10 mouse cellular contexts compared by ENCODE assay signal in the genomic region with DNA sequence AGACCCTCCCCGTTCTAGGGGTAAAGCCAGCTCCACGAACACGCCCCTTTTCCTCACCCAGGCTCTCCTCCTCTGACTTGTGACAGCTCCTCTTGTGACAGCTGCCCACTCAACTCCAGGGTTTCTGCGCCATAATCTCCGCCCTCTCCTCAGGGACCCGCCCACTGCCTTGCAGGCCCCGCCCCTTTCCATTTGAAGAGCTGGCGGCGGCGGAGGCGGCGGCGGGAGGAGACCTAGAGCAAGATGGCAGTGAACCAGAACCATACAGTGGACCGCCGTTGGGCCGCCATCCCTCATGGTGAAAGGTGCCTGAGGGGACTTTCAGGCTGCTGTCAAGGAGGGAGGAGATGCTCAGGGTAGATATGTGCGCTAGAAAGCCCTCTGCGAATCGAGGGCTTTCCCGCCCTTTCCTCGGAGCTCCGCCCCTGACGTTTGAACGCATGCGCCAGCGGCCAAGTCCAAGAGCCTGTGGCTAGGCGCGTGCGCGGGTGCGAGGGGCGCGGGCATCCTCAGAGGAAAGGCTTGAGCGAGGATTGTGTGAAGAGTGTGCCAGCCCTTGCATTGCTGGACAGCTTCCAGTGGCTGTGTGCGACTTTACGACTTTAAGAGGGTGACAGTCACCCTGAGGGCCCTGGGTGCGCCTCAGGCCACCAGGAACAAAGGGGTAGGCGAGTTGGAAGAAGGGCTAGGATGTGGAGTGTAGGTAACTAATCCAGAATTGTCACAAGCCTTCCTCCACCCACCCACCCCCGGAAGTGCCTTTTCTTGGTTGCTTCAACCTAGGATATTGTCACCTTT. TPM values are rescaled to one million over a fixed set of nuclear protein-coding genes. Genes with fewer than 3 reads are reported as not detected.
DNase-seq lines count a peak whose midpoint lies in the region; ATAC-seq and TF ChIP-seq lines count a peak whose summit lies in the region.
"Had no signal": no experiment of that assay in that cellular context is flagged by ENCODE, and none has a peak within 500 bp of the region (broad histone marks: within the 10 kb centered on the region; RNA-seq: fewer than 3 reads in every experiment).

A gene (plus strand): TSS at position 191 of the 798 bp plus-strand sequence.

- H3K9ac ChIP-seq in intestine, embryonic 14.5 days (ENCODE audit: low read length): no peak within 1 kb of the TSS
- no peak within 1 kb of the TSS for H3K9ac ChIP-seq in intestine, postnatal 0 days (ENCODE audit: low read depth, low read length)
- no peak within 1 kb of the TSS for H3K9ac ChIP-seq in neural tube, embryonic 12.5 days
- H3K9ac ChIP-seq: embryonic facial prominence, embryonic 12.5 days had no signal

- no peak for DNase-seq in intestine, embryonic 14.5 days (ENCODE audit: low spot score)
- DNase-seq in brain, embryonic 14.5 days (ENCODE audit: low read depth): peak; percentile 2
- peak; percentile 9 for DNase-seq in kidney, postnatal 14 days
- no peak for DNase-seq in spleen, postnatal 14 days (ENCODE audit: low spot score in 2 of 2)
- DNase-seq in left cerebral cortex, postnatal 25 days (ENCODE audit: low spot score in 2 of 2): no peak
- no peak for DNase-seq in gastrocnemius, adult 8-10 months (ENCODE audit: low spot score in 2 of 2)

- no peaks in the 10 kb centered on the region for H3K9me3 ChIP-seq in intestine, embryonic 14.5 days (ENCODE audit: control insufficient read depth, low read length)
- no peaks in the 10 kb centered on the region for H3K9me3 ChIP-seq in intestine, postnatal 0 days (ENCODE audit: control insufficient read depth)
- no peaks in the 10 kb centered on the region for H3K9me3 ChIP-seq in neural tube, embryonic 12.5 days
- H3K9me3 ChIP-seq: embryonic facial prominence, embryonic 12.5 days had no signal

- ATAC-seq in intestine, embryonic 14.5 days (replicated peaks; ENCODE audit: low FRiP score, low TSS enrichment, low read depth): no peak
- no peak for ATAC-seq in intestine, postnatal 0 days
- ATAC-seq in neural tube, embryonic 12.5 days (ENCODE audit: low FRiP score, low read depth): no peak

- WGBS in intestine, embryonic 14.5 days: 54% methylated on average over 39 of the region's 39 CpGs
- WGBS in intestine, postnatal 0 days: 57% methylated on average over 39 of the region's 39 CpGs
- 58% methylated on average over 39 of the region's 39 CpGs for WGBS in neural tube, embryonic 12.5 days

- intact Hi-C loops in left cerebral cortex, postnatal 25 days (cut with DNase I): loop anchor here (10.0 kb wide), 1 partner anchor 116 kb away; no protein-coding TSS in a partner anchor

- no peaks in the 10 kb centered on the region for H3K36me3 ChIP-seq in intestine, embryonic 14.5 days (ENCODE audit: control insufficient read depth, insufficient read depth, low read length)
- no peaks in the 10 kb centered on the region for H3K36me3 ChIP-seq in intestine, postnatal 0 days (ENCODE audit: control insufficient read depth, insufficient read depth)
- no peaks in the 10 kb centered on the region for H3K36me3 ChIP-seq in neural tube, embryonic 12.5 days
- H3K36me3 ChIP-seq: embryonic facial prominence, embryonic 12.5 days had no signal

- no peak within 1 kb of the TSS for H3K27ac ChIP-seq in intestine, embryonic 14.5 days (ENCODE audit: low read depth)
- no peak within 1 kb of the TSS for H3K27ac ChIP-seq in intestine, postnatal 0 days (ENCODE audit: low read depth, low read length)
- no peak within 1 kb of the TSS for H3K27ac ChIP-seq in neural tube, embryonic 12.5 days
- H3K27ac ChIP-seq: embryonic facial prominence, embryonic 12.5 days had no signal

- H3K4me3 ChIP-seq in intestine, embryonic 14.5 days (ENCODE audit: low read depth, low read length): no peak within 1 kb of the TSS
- no peak within 1 kb of the TSS for H3K4me3 ChIP-seq in intestine, postnatal 0 days (ENCODE audit: low read depth, low read length)
- no peak within 1 kb of the TSS for H3K4me3 ChIP-seq in neural tube, embryonic 12.5 days
- H3K4me3 ChIP-seq: embryonic facial prominence, embryonic 12.5 days had no signal

- H3K4me1 ChIP-seq in intestine, embryonic 14.5 days (replicated peaks; ENCODE audit: control insufficient read depth, insufficient read depth, low read length): no peaks in the 10 kb centered on the region
- no peaks in the 10 kb centered on the region for H3K4me1 ChIP-seq in intestine, postnatal 0 days (replicated peaks; ENCODE audit: control insufficient read depth, insufficient read depth, low read length)
- H3K4me1 ChIP-seq in neural tube, embryonic 12.5 days: peaks cover 2% of the 10 kb centered on the region

- no peak for TF ChIP-seq POLR2A in brain, embryonic 14.5 days (IDR thresholded peaks at IDR 0.05; ENCODE audit: borderline replicate concordance, extremely low read depth, insufficient read depth, insufficient read length, poor library complexity, severe bottlenecking)

- H3K4me2 ChIP-seq in intestine, embryonic 14.5 days (ENCODE audit: low read length): 0 out of 2 replicates have a peak within 1 kb of the TSS, but pooled peaks have one; percentile 22
- H3K4me2 ChIP-seq in intestine, postnatal 0 days (replicated peaks; ENCODE audit: low read depth): no peak within 1 kb of the TSS
- H3K4me2 ChIP-seq in neural tube, embryonic 12.5 days (replicated peaks): 0 out of 2 replicates have a peak within 1 kb of the TSS, but pooled peaks have one; percentile 22
- H3K4me2 ChIP-seq: embryonic facial prominence, embryonic 12.5 days had no signal

- TF ChIP-seq CTCF in intestine, postnatal 0 days (IDR thresholded peaks at IDR 0.05; ENCODE audit: low read depth): no peak
- no peak for TF ChIP-seq CTCF in brain, embryonic 14.5 days (IDR thresholded peaks at IDR 0.05; ENCODE audit: borderline replicate concordance, extremely low read depth, insufficient read depth, insufficient read length)

- H3K27me3 ChIP-seq in intestine, embryonic 14.5 days (replicated peaks; ENCODE audit: control insufficient read depth, insufficient read depth, low read length): no peaks in the 10 kb centered on the region
- 0 out of 2 replicates have a peak, but pooled peaks cover 4% of the 10 kb centered on the region for H3K27me3 ChIP-seq in intestine, postnatal 0 days (replicated peaks; ENCODE audit: control insufficient read depth, insufficient read depth, low read length)
- 0 out of 2 replicates have a peak, but pooled peaks cover 3% of the 10 kb centered on the region for H3K27me3 ChIP-seq in neural tube, embryonic 12.5 days (replicated peaks)

RNA-seq across cellular contexts. Expression of the gene that starts here (rescaled TPM):
- polyA plus RNA-seq in intestine, embryonic 14.5 days (2014; fragmentation: Nextera tagmentation; extraction: Ambion mirVana): 0.16 and 0.20 TPM in 2 replicates
- polyA plus RNA-seq in intestine, postnatal 0 days (2015; fragmentation: Nextera tagmentation; extraction: Ambion mirVana): not detected in 2 replicates
- polyA plus RNA-seq in brain, embryonic 14.5 days (2012; rRNA removed): 0.15 and 0.19 TPM in 2 replicates
- not detected in 2 replicates for polyA plus RNA-seq in neural tube, embryonic 12.5 days (2016; fragmentation: Nextera tagmentation; extraction: Ambion mirVana)
- not detected for total RNA-seq in left cerebral cortex, postnatal 25 days (2021)
- total RNA-seq in gastrocnemius, adult 8-10 months (2022): not detected
- total RNA-seq: monocyte, adult 5-6 weeks had no signal

Comparison
In these comparisons a context has a peak if more than half of its experiments do, and no peak if none do; other contexts are left out.
1. Peak in DNase-seq in brain, embryonic 14.5 days; RNA of the gene not detected or under 1 TPM.